Mouse (Mus musculus) right cerebral cortex, postnatal 10 days (tissue): ENCODE measurements at regions not wholly inside any gene's neighbourhood (a gene's known extent, or its start where the extent isn't known, plus 50 kb on each side); places are given as distances from the start of the nearest gene placed in this dataset.

ENCODE experiments used
- DNase-seq, 2 experiments: peaks; one replicate each; pipeline ENCODE4 v3.0.0; 2021; ENCODE audit warnings: low spot score in 2 of 2

GRCm38 (mm10) chr16:76718809-76719208 lies 294.7 kb upstream of the Usp25 start:
- no peak for DNase-seq

DNA sequence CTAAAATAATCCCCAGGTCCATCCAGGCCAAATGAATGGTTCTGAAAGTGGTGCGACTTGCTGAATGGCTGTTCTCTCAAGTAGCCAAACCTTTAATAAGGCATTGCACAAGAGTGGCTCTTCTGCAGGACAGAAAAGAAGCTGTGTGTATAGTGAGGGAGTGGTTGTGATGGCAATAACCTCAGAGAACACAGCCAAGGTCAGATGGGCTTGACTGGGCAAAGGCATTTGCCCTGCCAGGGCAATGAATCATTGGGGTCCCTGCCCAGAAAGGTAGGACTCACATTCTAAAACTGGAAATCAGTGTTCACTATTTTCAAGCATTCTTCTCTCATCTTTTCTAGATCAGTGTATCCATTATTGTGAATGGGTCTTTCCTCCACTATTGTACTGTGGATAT lies 295.4 kb upstream of the Usp25 start:
- DNase-seq = no peak

- DNase-seq = no peak
Measured at GRCm38 (mm10) chr16:76694913-76695312, 318.6 kb upstream of the Usp25 start.

DNA sequence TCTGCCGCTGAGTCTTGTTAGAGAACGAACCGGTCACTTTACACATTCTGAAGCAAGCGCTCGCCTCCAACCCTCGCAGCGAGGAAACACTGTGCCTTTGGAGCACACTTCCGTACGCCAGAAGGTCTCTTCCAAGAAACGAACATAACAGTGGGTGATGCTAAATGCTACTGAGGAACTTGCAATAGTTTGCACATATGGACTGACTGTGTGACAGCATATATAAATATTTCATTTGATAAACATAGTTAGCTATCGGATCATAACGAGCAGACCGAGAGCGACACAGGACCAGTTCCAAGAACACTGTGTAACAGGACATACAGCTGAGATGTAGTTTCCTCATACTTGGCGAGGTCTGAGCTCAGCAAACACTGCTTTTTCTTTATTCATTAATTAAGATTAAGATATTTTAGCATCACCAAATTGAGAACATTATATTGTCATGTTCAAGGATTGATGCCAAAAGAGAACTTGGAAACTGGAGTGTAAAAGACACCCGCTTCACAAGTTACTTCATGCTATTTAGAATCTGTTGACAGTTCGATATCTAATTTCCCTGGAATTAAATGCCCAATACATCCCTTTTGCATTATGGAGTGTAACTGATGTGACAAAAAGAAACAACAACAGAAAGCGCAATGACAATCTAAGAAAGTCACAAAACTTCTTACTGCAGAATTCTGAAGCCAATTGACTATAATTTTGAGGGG lies 314.3 kb upstream of the Nrip1 start:
- peak; percentile 45 to 50 for DNase-seq

- peak in 1 of 2 experiments; percentile 42 for DNase-seq
Measured at GRCm38 (mm10) chr16:76685562-76685961, 311.9 kb upstream of the Nrip1 start.

DNA sequence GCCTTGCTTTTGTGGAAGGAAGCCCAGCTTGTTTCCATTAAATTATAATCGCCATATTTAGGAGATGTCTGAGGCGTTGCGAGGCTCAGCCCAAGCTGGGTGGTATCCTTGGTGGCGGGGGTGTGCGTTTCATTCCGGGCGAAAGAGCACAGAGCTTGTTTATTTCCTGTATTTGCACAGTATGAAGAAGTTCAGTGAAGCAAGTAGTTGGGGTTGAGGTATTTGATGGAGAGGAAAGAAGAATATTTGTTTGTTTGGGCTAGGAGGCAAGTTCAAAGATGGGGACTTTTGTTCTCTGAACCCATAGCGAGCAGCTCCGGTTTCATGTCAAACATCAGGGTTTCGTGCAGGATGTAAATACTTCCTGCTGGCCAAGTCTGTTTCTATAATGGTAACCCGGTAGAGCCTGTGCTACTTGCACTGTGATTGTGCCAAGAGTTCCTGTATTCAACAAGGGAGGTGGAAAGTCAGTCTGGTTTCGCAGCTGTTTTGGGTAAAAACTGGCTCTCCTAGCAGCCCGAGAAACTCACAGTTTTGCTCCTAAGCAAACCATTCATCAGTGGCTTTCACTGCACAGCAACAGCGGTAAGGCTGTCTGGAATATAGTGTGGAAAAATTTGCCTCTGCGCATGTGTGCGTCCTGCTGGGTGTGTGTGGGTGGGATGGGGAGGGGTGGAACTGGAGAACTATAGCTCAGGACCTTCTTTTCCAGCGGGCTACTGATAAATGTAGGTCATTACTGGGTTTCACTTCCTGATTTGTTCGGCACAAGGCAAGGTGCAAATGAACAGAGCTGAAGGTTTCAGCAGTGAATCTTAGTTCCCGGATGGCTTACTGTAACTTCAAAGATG lies 306.7 kb upstream of the Nrip1 start:
- DNase-seq = peak; percentile 39 to 43

DNA sequence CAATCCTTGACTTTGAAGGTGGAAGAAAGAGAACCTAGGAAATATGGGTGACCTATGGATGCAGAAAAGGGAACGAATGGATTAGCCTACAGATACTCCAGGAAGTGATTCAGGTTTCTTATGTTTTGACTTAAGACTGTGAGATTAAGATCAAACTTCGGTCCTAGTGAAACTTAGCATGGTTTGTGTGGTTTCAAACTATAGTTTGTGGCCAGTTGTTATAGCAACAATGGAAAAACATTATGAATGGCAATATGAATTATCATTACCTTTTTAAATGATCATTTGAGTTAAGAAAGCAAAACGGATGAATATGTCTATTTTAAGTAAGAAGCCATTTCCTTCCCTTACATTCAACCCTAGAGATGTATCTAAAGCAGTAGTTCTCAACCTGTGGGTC lies 305.3 kb upstream of the Nrip1 start:
- DNase-seq = no peak

GRCm38 (mm10) chr16:76669795-76670194 lies 296.2 kb upstream of the Nrip1 start:
- DNase-seq = no peak

GRCm38 (mm10) chr16:76667046-76667445 lies 293.4 kb upstream of the Nrip1 start:
- DNase-seq = no peak

DNA sequence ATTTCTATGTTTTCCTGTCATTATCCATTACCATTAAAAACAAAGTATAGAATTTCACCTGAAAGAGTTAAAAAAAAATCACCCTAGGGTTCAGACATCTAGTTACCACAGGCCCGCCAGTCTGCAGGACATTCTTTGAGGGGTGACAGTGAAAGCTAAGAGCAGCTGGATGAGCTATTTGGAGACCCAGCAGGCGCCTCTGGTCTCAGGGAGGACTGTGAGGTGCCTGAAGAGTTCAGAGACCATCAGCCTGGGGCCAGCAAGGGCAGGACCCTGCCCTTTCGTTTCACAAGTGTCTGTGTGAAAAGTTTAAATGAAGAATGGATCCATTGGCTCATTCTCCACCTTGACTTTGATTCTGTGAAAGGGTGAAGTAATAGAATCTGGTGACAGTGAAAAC lies 281.5 kb upstream of the Nrip1 start:
- DNase-seq = no peak

DNA sequence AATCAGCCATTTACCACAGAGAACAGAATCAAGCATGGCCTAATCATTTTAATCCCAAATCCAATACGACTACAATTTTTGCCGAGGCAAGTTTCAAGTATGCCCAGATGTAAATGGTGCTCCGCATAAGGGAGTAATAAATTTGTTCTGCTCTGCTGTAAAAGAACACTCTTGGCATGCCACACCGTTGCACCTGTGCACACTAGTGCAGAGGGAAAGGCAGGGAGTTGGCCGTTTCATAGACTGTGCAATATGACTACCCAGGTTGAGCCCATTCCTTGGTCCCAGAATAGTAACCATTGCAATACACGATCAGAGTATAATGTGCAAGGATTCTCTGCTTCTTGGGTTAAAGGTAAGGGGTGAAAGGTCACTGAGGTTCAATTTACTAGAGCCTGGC lies 270.7 kb upstream of the Nrip1 start:
- no peak for DNase-seq

- DNase-seq = no peak
Measured at GRCm38 (mm10) chr16:76643801-76644200, 270.2 kb upstream of the Nrip1 start.

DNA sequence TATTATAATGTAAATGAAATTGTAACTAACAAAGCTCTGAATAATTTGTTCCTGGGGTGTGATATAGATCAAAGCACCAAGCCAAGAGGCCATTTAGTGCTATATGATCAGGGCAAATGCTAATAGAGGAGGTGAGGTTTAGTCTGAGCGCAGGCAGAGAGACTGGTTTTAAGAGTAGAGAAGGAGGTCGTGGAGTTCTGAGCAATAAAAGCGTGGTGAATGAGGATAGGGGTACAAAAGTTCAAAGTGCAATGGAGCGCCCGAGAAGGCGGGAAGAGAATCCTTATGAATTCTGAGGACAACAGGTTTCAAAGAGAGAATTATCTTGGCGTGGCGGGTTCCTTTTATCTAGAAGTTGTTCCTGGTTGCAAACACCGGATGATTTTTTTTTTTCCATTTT lies 261.5 kb upstream of the Nrip1 start:
- no peak for DNase-seq

GRCm38 (mm10) chr16:76634196-76634698 lies 260.6 kb upstream of the Nrip1 start:
- no peak for DNase-seq

DNA sequence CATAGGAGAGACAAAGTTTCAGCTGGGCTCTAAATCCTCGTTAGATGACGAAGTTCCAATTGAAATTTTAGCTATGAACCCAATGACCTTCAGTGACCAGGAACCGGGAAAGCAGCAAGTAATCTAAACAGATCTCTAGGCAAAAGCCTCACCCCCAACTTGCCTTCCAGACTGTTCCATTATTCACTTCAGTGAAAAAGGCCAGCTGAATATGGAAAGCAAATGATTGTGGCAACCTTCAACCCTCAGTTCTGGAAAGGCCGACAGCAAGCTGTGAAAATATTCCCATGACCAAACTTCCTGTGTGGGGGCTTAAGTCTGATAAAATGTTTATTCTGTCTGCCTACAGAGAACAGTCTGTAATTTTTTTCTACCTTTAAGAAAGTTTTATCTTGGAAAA lies 252.5 kb upstream of the Nrip1 start:
- no peak for DNase-seq

- peak; percentile 20 to 27 for DNase-seq
Measured at GRCm38 (mm10) chr16:76621715-76622114, 248.1 kb upstream of the Nrip1 start.

DNA sequence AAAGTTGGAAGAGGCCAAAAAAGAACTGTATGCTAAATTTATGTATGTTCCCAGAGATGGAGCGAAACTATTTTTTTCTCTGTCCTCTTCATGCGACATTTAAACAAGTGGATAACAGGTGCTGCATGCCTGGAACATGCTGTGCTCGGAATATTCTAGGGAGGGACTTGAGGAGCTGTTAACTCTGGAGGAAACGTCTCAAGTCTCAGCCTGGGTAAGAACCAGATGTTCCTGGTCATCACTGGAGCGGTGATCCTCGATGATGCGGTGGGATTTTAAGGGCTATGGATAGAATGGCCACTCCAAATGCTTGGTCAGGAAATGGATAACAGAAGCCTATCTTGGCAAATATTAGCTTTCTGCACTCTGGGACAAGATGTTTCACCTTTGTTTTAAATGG lies 244.7 kb upstream of the Nrip1 start:
- DNase-seq = peak in 1 of 2 experiments; percentile 35

- no peak for DNase-seq
Measured at GRCm38 (mm10) chr16:76611061-76611460, 237.4 kb upstream of the Nrip1 start.

- no peak for DNase-seq
Measured at GRCm38 (mm10) chr16:76604914-76605313, 231.3 kb upstream of the Nrip1 start.

GRCm38 (mm10) chr16:76603846-76604258 lies 230.2 kb upstream of the Nrip1 start:
- DNase-seq = no peak

DNA sequence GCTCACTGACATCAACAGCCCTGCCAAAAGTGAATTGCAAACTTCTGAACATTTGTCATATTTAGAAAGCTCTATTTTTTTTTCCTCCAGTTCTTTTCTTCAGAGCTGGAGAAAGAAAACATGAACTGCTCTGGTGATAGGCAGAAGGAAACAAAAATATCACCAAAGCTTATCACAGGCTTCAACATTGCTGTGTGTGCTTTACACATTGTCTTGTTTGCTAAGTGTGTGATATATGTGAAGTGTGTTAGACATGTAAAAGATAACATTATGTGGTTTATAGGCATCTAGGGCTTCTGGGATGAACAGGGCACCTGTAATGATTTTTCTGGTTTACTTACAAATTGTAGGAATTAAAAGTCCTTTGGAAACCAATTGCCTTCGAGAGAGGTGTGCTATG lies 229.8 kb upstream of the Nrip1 start:
- DNase-seq = no peak

DNA sequence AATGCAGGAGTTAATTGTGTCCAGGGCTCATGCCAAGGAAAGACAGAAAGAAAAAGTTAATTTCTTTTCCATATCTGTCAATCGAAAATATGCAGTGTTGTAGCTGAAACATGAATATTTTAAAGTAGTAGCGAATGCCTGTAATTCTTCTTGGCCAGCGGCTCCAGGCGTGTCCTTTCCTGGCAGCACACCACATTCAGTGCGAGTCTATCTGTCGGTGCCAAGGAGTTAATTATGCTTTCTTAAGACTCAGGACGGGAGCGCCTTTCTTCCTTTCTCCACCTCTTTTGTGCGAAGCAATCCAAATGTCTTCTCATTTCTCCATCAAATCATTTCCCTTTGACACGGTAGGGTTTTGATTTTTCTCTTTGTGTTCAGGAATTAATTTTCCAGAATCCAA lies 226.5 kb upstream of the Nrip1 start:
- DNase-seq = peak; percentile 54 to 55
